Mouse (Mus musculus) CH12.LX (cell line): ENCODE data around the gene Abi1. TPM values are rescaled to one million over a fixed set of nuclear protein-coding genes. Genes with fewer than 3 reads are reported as not detected.

Experiments
- DNase-seq: peaks from one replicate; pipeline ENCODE4 v3.0.0-alpha.2; 2013; ENCODE audit errors: extremely low read depth
- H3K27ac ChIP-seq: 2 replicates; pipeline ENCODE4 v1.5.1; 2012; ENCODE audit warnings: low read depth, mild to moderate bottlenecking, control low read depth, moderate library complexity; ENCODE audit not compliant: insufficient read depth
- H3K27me3 ChIP-seq: replicated peaks from 2 replicates; pipeline ENCODE3; 2012; ENCODE audit warnings: inconsistent platforms
- H3K36me3 ChIP-seq, 2 experiments: replicated peaks in 1 of 2; 2 replicates each; pipeline versions ENCODE3 to v1.6.1; 2012; ENCODE audit warnings: inconsistent platforms in 1 of 2, low read length in 1 of 2, mild to moderate bottlenecking in 1 of 2, mixed read lengths in 1 of 2, moderate library complexity in 1 of 2; ENCODE audit not compliant: control insufficient read depth in 1 of 2, insufficient read depth in 1 of 2
- H3K4me1 ChIP-seq, 2 experiments: 2 replicates each; pipeline ENCODE4 v1.6.1; 2012; ENCODE audit warnings: inconsistent platforms in 1 of 2, moderate library complexity in 1 of 2; ENCODE audit not compliant: insufficient read depth in 2 of 2, control insufficient read depth in 1 of 2
- H3K4me2 ChIP-seq: 2 replicates; pipeline ENCODE4 v1.6.1; 2012; ENCODE audit warnings: low read depth, mild to moderate bottlenecking, control low read depth; ENCODE audit not compliant: poor library complexity, insufficient read depth, severe bottlenecking
- H3K4me3 ChIP-seq, 3 experiments: fragments of 150-350 bp in 1 of 3; sonication (generic) in 1 of 3; replicated peaks in 1 of 3; 2 replicates each; pipeline versions ENCODE3 to v1.5.1; 2011 to 2012; ENCODE audit warnings: low read depth in 2 of 3, low read length in 2 of 3, mild to moderate bottlenecking in 2 of 3, moderate library complexity in 2 of 3, control low read depth in 1 of 3, improper control_type of control experiment in 1 of 3, inconsistent platforms in 1 of 3, mixed read lengths in 1 of 3; ENCODE audit not compliant: poor library complexity in 1 of 3
- H3K79me2 ChIP-seq: replicated peaks from 2 replicates; pipeline ENCODE4 v1.6.1; 2012; ENCODE audit warnings: mild to moderate bottlenecking, moderate library complexity; ENCODE audit not compliant: control insufficient read depth, poor library complexity, insufficient read depth, severe bottlenecking; ENCODE audit errors: extremely low read depth
- H3K9ac ChIP-seq: 2 replicates; pipeline ENCODE4 v1.6.1; 2012; ENCODE audit warnings: low read depth, mild to moderate bottlenecking, control low read depth, moderate library complexity; ENCODE audit not compliant: insufficient read depth
- H3K9me3 ChIP-seq: replicated peaks from 2 replicates; pipeline ENCODE3; 2012; ENCODE audit warnings: low read length, inconsistent platforms, mixed read lengths
- CHD1 ChIP-seq: IDR thresholded peaks from 2 replicates; pipeline ENCODE4 v1.6.1; 2012; ENCODE audit warnings: low read depth, low read length, improper control_type of control experiment, inconsistent platforms
- EP300 ChIP-seq: IDR thresholded peaks from 2 replicates; pipeline ENCODE4 v1.6.1; 2011; ENCODE audit warnings: low read length, improper control_type of control experiment
- ETS1 ChIP-seq: conservative IDR thresholded peaks from 2 replicates; pipeline ENCODE4 v1.6.1; 2012; ENCODE audit warnings: low read depth, mild to moderate bottlenecking, inconsistent platforms, low read length, improper control_type of control experiment, moderate library complexity
- JUND ChIP-seq: conservative IDR thresholded peaks from 2 replicates; pipeline ENCODE4 v1.6.1; 2011; ENCODE audit warnings: low read depth, low read length, improper control_type of control experiment
- MAX ChIP-seq: IDR thresholded peaks from 2 replicates; pipeline ENCODE4 v1.6.1; 2011; ENCODE audit warnings: low read length, improper control_type of control experiment
- MEF2A ChIP-seq: IDR thresholded peaks from 2 replicates; pipeline ENCODE4 v1.6.1; 2014; ENCODE audit warnings: low read depth, mild to moderate bottlenecking, inconsistent platforms, low read length, improper control_type of control experiment, borderline replicate concordance
- MXI1 ChIP-seq: IDR thresholded peaks from 2 replicates; pipeline ENCODE4 v1.6.1; 2011; ENCODE audit warnings: mild to moderate bottlenecking, low read depth, low read length, improper control_type of control experiment
- NELFE ChIP-seq: IDR thresholded peaks from 2 replicates; pipeline ENCODE4 v1.6.1; 2011; ENCODE audit warnings: low read depth, low read length, improper control_type of control experiment
- NRF1 ChIP-seq: IDR thresholded peaks from 2 replicates; pipeline ENCODE4 v1.6.1; 2014; ENCODE audit warnings: low read depth, mild to moderate bottlenecking, inconsistent platforms, low read length, improper control_type of control experiment, moderate library complexity
- RAD21 ChIP-seq: IDR thresholded peaks from 2 replicates; pipeline ENCODE4 v1.6.1; 2011; ENCODE audit warnings: low read depth, mild to moderate bottlenecking, low read length, improper control_type of control experiment, moderate library complexity
- TCF12 ChIP-seq: IDR thresholded peaks from 2 replicates; pipeline ENCODE4 v1.6.1; 2014; ENCODE audit warnings: low read depth, mild to moderate bottlenecking, inconsistent platforms, low read length, improper control_type of control experiment
- USF2 ChIP-seq: conservative IDR thresholded peaks from 2 replicates; pipeline ENCODE4 v1.6.1; 2011; ENCODE audit warnings: low read depth, low read length, improper control_type of control experiment
- ZC3H11A ChIP-seq: IDR thresholded peaks from 2 replicates; pipeline ENCODE4 v1.6.1; 2012; ENCODE audit warnings: low read depth, mild to moderate bottlenecking, inconsistent platforms, low read length, improper control_type of control experiment
- ZMIZ1 ChIP-seq: IDR thresholded peaks from 2 replicates; pipeline ENCODE4 v1.6.1; 2012; ENCODE audit warnings: low read depth, mild to moderate bottlenecking, inconsistent platforms, low read length, improper control_type of control experiment
- dilution Hi-C: fragments of 300-500 bp; cut with MboI; formaldehyde crosslinking; loops from 2 replicates; pipeline ENCODE4 v1.14.3; 2020; ENCODE audit warnings: low sequenced_read_pairs; ENCODE audit not compliant: extremely low pct_unique_long_range_greater_than_20kb, extremely low pct_ligation_motif_present
- in situ Hi-C: fragments of 300-500 bp; cut with MboI; formaldehyde crosslinking; loops from 3 replicates; pipeline ENCODE4 v1.14.3; 2019; ENCODE audit warnings: low sequenced_read_pairs, low pct_ligation_motif_present, low pct_unique_long_range_greater_than_20kb, mixed read lengths
- polyA plus RNA-seq: library from polyadenylated mRNA; unstranded; fragments of >175 nt; gene quantifications from 2 replicates; pipeline ENCODE4 v1.2.1, GENCODE M21; 2012; ENCODE audit warnings: low read depth; ENCODE audit not compliant: insufficient read length
- total RNA-seq, 2 experiments: library from RNA; depleted of rRNA; stranded (reverse); fragments of 300-350 nt in 1 of 2; fragments of >200 nt in 1 of 2; gene quantifications; 2 replicates each; pipeline ENCODE4 v1.2.3; 2012 to 2014

Abi1 gene
- total and polyA plus RNA-seq, 3 experiments: 45.7 to 104 (median 74.6) TPM

GRCm38 (mm10) chr2:22955914-22956313 is 84.1 kb downstream of the Abi1 start:
- DNase-seq: no peak
- in situ Hi-C loops: no loop called here
- no peak overlapping the region for H3K4me2 ChIP-seq

GRCm38 (mm10) chr2:22954278-22954677 is 85.8 kb downstream of the Abi1 start:
- H3K79me2 ChIP-seq: no peaks in the 10 kb centered on the region; the same call in 1 of the 2 replicates
- DNase-seq: peak; percentile 36
- dilution Hi-C loops (no loop called here), in situ Hi-C loops (no loop called here)
- H3K36me3 ChIP-seq: peaks cover 7 to 34% of the 10 kb centered on the region in 2 experiments
- H3K9me3 ChIP-seq: no peaks in the 10 kb centered on the region
- H3K27me3 ChIP-seq: no peaks in the 10 kb centered on the region
- no peak overlapping the region for H3K27ac ChIP-seq
- no peak overlapping the region for H3K4me3 ChIP-seq
- TF ChIP-seq JUND (peak; percentile 9; the same call in 1 of the 2 replicates), ETS1 (no peak; the same call in 1 of the 2 replicates), MEF2A (peak; percentile 62; the same call in 1 of the 2 replicates), EP300 (peak; percentile 69)
- H3K9ac ChIP-seq: no peak overlapping the region
- no peak overlapping the region for H3K4me2 ChIP-seq
- H3K4me1 ChIP-seq: peaks cover 0 to 45% of the 10 kb centered on the region in 2 experiments; a peak in 2 of 4 replicates

More at GRCm38 (mm10) chr2:22955914-22956313, 84.1 kb downstream of the Abi1 start:
- Histone ChIP-seq H3K4me3 (no peak overlapping the region), H3K4me1 (peaks cover 0 to 41% of the 10 kb centered on the region in 2 experiments; a peak in 2 of 4 replicates), H3K27ac (no peak overlapping the region), H3K9ac (no peak overlapping the region), H3K27me3 (no peaks in the 10 kb centered on the region), H3K79me2 (no peaks in the 10 kb centered on the region; the same call in 1 of the 2 replicates), H3K9me3 (no peaks in the 10 kb centered on the region), H3K36me3 (peaks cover 7 to 38% of the 10 kb centered on the region in 2 experiments)
- dilution Hi-C loops: no loop called here
- TF ChIP-seq NELFE: no peak
- TF ChIP-seq MAX: no peak
- TF ChIP-seq NRF1: no peak

GRCm38 (mm10) chr2:22949956-22950355 is 90.1 kb downstream of the Abi1 start:
- Histone ChIP-seq H3K27ac (no peak overlapping the region), H3K27me3 (no peaks in the 10 kb centered on the region), H3K79me2 (no peaks in the 10 kb centered on the region; the same call in 1 of the 2 replicates), H3K4me3 (no peak overlapping the region), H3K36me3 (peaks cover 7 to 46% of the 10 kb centered on the region in 2 experiments), H3K4me2 (no peak overlapping the region), H3K9ac (no peak overlapping the region), H3K4me1 (peaks cover 0 to 20% of the 10 kb centered on the region in 2 experiments; a peak in 2 of 4 replicates), H3K9me3 (no peaks in the 10 kb centered on the region)
- in situ Hi-C loops (no loop called here), dilution Hi-C loops (no loop called here)
- no peak for DNase-seq
- TF ChIP-seq TCF12 (no peak), USF2 (no peak), CHD1 (no peak), MXI1 (no peak), RAD21 (no peak), ZC3H11A (no peak), ZMIZ1 (no peak)
